Mouse (Mus musculus) forebrain, embryonic 16.5 days (tissue): Measurements from ENCODE around the gene Pcnx3. TPM values are rescaled to one million over a fixed set of nuclear protein-coding genes. Genes with fewer than 3 reads are reported as not detected.
A peak's percentile ranks its signal among the peaks of the same experiment; 100 is the strongest.

Experiments
- ATAC-seq: fragments of 200-750 bp; cut with Nextera tagmentation; 2 replicates; pipeline ENCODE4 v1.8.0; 2017; ENCODE audit warnings: mild to moderate bottlenecking, moderate library complexity
- H3K27ac ChIP-seq: fragments of 300-500 bp; sonication (generic); 2 replicates; pipeline ENCODE4 v1.5.1; 2014; ENCODE audit warnings: low read length, control low read depth
- H3K27me3 ChIP-seq: fragments of 300-500 bp; sonication (generic); replicated peaks from 2 replicates; pipeline ENCODE4 v1.6.1; 2014; ENCODE audit warnings: low read length; ENCODE audit not compliant: control insufficient read depth, insufficient read depth
- H3K36me3 ChIP-seq: fragments of 300-500 bp; sonication (generic); 2 replicates; pipeline ENCODE4 v1.6.1; 2014; ENCODE audit not compliant: control insufficient read depth, insufficient read depth
- H3K4me1 ChIP-seq: fragments of 300-500 bp; sonication (generic); replicated peaks from 2 replicates; pipeline ENCODE4 v1.6.1; 2014; ENCODE audit warnings: low read length; ENCODE audit not compliant: control insufficient read depth, insufficient read depth
- H3K4me2 ChIP-seq: fragments of 300-500 bp; sonication (generic); 2 replicates; pipeline ENCODE4 v1.6.1; 2014; ENCODE audit warnings: mild to moderate bottlenecking, low read length, control low read depth
- H3K4me3 ChIP-seq: fragments of 300-500 bp; sonication (generic); replicated peaks from 2 replicates; pipeline ENCODE4 v1.5.1; 2014; ENCODE audit warnings: mild to moderate bottlenecking, low read length, control low read depth
- H3K9ac ChIP-seq: fragments of 300-500 bp; sonication (generic); replicated peaks from 2 replicates; pipeline ENCODE4 v1.6.1; 2014; ENCODE audit warnings: low read depth, low read length, control low read depth
- H3K9me3 ChIP-seq: fragments of 300-500 bp; sonication (generic); 2 replicates; pipeline ENCODE4 v1.6.1; 2016; ENCODE audit warnings: low read length; ENCODE audit not compliant: control insufficient read depth
- WGBS: fragments of 180-500 bp; shearing (Covaris S2); extraction: QIAGEN DNeasy Blood & Tissue Kit; methylation state at CpG from one replicate; pipeline ENCODE4 v1.1.7; 2014; 5-methylcytosine and 5-hydroxymethylcytosine counted together
- polyA plus RNA-seq: library from polyadenylated mRNA; unstranded; fragments of >200 nt; fragmentation: Nextera tagmentation; extraction: Ambion mirVana; gene quantifications from 2 replicates; pipeline ENCODE4 v1.2.1, GENCODE M21; 2015

Pcnx3 gene
- polyA plus RNA-seq, 1 experiment from 2014 or later = 28.7 TPM

DNA sequence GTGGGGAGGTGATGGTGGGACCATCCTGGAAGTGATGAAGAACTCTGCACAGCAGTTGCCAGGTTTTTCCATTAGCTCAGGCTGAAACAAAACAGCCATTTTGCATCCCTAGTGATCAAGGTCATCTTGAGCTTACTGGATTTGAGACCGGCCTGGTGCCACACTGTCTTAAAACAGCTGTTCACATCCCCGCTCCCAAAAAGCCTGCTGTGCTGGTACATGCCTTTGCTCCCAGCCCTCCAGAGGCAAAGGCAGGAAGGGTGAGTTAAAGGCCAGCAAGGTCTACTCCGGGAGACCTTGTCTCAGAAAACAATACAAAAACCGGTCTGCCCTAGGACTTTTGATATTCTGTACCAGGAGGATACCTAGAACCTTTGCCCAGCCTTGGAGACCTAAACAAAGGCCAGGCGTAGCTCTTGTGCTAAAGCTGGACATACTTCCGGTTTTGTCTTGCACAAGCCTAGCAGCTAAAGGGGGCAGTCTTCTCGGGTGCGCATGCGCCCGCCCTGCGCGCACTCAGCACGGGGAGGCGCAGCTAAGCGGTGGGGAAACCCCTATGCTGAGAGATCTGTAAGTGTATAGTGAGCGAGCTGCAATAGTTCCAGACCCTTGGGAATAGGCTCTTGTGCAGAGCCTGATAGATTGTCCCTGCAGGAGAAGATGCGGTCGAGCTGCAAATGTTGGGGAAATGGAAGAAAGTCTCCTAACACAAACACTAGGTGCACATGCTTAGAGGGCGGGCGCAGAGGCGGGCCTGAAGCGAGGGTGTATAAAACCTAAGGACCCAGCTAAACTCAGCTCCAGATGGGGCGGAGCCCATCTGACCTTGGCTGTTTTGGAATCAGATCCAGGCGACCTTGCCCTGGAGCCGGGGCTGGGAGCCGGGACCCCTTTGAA lies 40.1 kb downstream of the Pcnx3 start:
- no peaks in the 10 kb centered on the region for H3K27me3 ChIP-seq
- no peaks in the 10 kb centered on the region for H3K9me3 ChIP-seq
- peak overlapping the region; percentile 74 for H3K27ac ChIP-seq
- peak overlapping the region; percentile 51 for H3K9ac ChIP-seq
- H3K4me2 ChIP-seq = peak overlapping the region; percentile 73
- H3K4me3 ChIP-seq = peak overlapping the region; percentile 36
- WGBS = 12% methylated on average over 26 of the region's 26 CpGs
- ATAC-seq = peak; percentile 94
- peaks cover 12% of the 10 kb centered on the region for H3K4me1 ChIP-seq
- H3K36me3 ChIP-seq = peaks cover 19% of the 10 kb centered on the region

DNA sequence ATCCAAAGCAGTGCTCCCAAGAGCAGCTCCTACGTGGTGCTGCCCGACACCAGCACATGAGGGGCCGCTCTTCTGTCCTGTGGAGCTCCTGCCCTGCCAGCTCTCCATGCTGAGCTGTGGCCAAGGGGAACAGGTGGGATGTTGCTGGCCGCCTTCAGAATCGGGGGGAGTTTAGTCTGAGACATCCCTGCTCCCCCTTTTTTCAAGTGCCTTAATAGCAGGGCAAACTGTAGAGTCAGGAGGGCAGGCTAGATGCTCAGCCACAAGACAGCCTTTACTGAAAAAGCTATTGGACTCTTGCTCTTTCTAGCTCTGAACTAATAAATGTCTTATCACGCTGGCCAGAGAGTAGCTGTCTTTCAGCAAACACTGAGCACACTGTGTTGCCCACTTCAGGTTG lies 40.9 kb downstream of the Pcnx3 start:
- 95% methylated on average over 6 of the region's 6 CpGs for WGBS
- peaks cover 24% of the 10 kb centered on the region for H3K36me3 ChIP-seq
- no peak overlapping the region; the same call in 1 of the 2 replicates for H3K27ac ChIP-seq

DNA sequence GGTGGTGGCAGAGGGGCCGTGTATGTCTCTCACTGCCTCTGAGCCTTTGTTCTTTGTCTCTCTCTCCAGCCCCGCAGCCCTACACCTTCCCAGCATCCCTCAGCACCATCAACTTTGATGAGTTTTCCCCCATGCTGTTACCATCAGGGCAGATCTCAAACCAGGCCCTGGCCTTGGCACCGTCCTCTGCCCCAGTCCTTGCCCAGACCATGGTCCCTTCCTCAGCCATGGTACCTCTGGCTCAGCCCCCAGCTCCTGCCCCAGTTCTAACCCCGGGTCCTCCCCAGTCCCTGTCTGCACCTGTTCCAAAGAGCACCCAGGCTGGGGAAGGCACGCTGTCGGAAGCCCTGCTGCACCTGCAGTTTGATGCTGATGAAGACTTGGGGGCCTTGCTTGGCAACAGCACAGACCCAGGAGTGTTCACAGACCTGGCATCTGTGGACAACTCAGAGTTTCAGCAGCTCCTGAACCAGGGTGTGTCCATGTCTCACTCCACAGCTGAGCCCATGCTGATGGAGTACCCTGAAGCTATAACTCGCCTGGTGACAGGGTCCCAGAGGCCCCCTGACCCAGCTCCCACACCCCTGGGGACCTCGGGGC lies 41.9 kb downstream of the Pcnx3 start:
- Histone ChIP-seq H3K9ac (no peak overlapping the region), H3K9me3 (no peaks in the 10 kb centered on the region), H3K4me1 (peaks cover 12% of the 10 kb centered on the region), H3K27me3 (no peaks in the 10 kb centered on the region), H3K27ac (no peak overlapping the region), H3K4me2 (no peak overlapping the region), H3K36me3 (peaks cover 31% of the 10 kb centered on the region), H3K4me3 (no peak overlapping the region)
- ATAC-seq = no peak
- WGBS = 90% methylated on average over 8 of the region's 8 CpGs

More for the DNA sequence above, 40.9 kb downstream of the Pcnx3 start:
- Histone ChIP-seq H3K27me3 (no peaks in the 10 kb centered on the region), H3K9me3 (no peaks in the 10 kb centered on the region), H3K4me2 (no peak overlapping the region), H3K4me1 (peaks cover 12% of the 10 kb centered on the region), H3K9ac (no peak overlapping the region), H3K4me3 (no peak overlapping the region)
- ATAC-seq = no peak

DNA sequence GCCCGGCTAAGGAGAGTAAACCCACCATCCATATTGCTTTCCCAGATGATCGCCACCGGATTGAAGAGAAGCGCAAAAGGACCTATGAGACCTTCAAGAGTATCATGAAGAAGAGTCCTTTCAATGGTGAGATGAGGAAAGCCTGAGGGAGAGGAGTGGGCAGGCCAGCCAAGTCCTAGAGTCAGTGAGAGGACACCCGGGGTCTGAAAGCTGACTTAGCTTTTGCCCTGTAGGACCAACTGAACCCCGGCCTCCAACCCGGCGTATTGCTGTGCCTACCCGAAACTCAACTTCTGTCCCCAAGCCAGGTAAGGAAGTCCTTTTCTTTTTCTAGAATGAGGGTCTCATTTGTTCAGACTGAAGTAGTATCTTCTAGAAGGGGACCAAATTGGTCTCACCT lies 43.4 kb downstream of the Pcnx3 start:
- Histone ChIP-seq H3K4me2 (no peak overlapping the region), H3K36me3 (peaks cover 37% of the 10 kb centered on the region), H3K27ac (no peak overlapping the region), H3K27me3 (no peaks in the 10 kb centered on the region), H3K9me3 (no peaks in the 10 kb centered on the region), H3K9ac (no peak overlapping the region), H3K4me3 (no peak overlapping the region), H3K4me1 (peaks cover 12% of the 10 kb centered on the region)
- ATAC-seq = no peak
- 96% methylated on average over 9 of the region's 9 CpGs for WGBS

DNA sequence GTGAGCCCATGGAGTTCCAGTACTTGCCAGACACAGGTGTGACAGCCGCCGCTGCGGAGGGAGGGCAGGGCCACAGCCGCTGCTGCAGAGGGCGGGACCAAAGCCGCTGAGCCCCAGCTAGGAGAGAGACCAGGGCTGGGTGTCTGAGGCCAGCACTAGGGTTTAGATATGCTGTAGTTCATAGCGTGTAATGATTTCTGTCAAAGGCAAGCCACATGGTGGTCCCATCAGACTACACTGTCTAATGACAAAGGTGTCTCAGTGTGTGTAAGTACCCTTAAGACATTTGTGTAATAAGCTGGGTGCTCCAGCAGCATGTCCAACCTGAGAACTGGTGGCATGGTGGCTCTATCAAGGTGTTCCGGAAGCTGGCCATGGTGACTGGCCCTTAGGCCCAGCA lies 47.1 kb downstream of the Pcnx3 start:
- no peak overlapping the region for H3K9ac ChIP-seq
- no peaks in the 10 kb centered on the region for H3K27me3 ChIP-seq
- peaks cover 14% of the 10 kb centered on the region for H3K4me1 ChIP-seq
- no peaks in the 10 kb centered on the region for H3K9me3 ChIP-seq
- no peak overlapping the region for H3K4me2 ChIP-seq
- H3K36me3 ChIP-seq = peaks cover 29% of the 10 kb centered on the region
- 92% methylated on average over 8 of the region's 8 CpGs for WGBS
- no peak overlapping the region for H3K4me3 ChIP-seq
- H3K27ac ChIP-seq = no peak overlapping the region
- ATAC-seq = no peak

DNA sequence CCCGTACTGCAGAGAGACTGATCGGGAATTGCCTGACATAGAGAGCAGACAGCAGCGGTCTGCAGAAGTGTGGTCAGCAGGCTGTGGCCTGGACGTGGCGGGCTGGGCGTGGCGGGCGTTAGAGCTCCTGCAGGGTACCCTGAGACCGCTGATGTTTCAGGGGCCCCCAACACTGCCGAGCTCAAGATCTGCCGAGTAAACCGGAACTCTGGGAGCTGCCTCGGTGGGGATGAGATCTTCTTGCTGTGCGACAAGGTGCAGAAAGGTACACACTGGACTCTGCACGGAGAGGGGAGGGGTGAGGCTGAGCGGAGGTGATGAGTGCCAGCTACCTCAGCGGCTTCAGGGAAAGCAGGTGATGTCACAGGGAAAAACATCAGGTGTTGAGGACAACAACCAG lies 47.7 kb downstream of the Pcnx3 start:
- Histone ChIP-seq H3K9ac (no peak overlapping the region), H3K27me3 (no peaks in the 10 kb centered on the region), H3K4me3 (no peak overlapping the region), H3K4me2 (no peak overlapping the region), H3K4me1 (peaks cover 17% of the 10 kb centered on the region), H3K27ac (no peak overlapping the region), H3K36me3 (peaks cover 29% of the 10 kb centered on the region), H3K9me3 (no peaks in the 10 kb centered on the region)
- WGBS = 92% methylated on average over 17 of the region's 17 CpGs
- no peak for ATAC-seq

DNA sequence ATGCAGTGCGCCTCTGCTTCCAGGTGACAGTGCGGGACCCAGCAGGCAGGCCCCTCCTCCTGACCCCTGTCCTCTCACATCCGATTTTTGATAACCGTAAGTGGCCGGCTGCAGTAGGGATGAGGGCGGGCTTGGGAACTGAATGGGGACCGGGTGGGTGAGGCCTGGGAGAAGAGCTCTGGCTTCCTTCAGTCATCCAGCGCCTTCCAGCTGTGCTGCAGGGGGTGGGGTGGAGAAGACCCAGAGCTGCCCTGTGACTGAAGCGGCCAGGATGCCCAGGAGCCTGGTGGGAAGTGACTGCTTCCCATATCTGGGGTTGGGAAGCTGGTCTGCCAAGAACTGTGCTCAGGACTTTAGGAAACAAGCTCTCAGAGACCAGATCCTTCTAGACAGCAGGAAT lies 48.4 kb downstream of the Pcnx3 start:
- no peak overlapping the region for H3K4me3 ChIP-seq
- WGBS = 82% methylated on average over 9 of the region's 9 CpGs
- H3K36me3 ChIP-seq = peaks cover 22% of the 10 kb centered on the region

DNA sequence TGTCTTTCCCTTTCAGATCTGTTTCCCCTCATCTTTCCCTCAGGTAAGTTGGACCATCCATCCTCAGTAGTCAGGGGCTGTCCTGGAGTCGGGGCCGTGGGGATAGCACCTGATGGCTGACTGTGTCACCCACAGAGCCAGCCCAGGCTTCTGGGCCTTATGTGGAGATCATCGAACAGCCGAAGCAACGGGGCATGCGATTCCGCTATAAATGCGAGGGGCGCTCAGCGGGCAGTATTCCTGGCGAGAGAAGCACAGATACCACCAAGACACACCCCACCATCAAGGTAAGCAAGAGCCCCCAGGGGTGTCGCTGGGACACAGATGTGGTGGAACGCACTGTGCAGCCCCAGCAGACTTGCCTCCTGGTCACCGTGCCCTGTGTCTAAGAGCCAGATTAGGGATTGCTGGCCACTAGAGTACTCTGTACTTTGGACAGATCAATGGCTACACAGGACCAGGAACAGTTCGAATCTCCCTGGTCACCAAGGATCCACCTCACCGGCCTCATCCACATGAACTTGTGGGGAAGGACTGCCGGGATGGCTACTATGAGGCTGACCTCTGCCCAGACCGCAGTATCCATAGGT lies 50.2 kb downstream of the Pcnx3 start:
- Histone ChIP-seq H3K27ac (no peak overlapping the region), H3K36me3 (peaks cover 17% of the 10 kb centered on the region), H3K9me3 (no peaks in the 10 kb centered on the region), H3K4me1 (peaks cover 17% of the 10 kb centered on the region), H3K9ac (peak overlapping the region; percentile 94), H3K4me2 (peak overlapping the region; percentile 61), H3K4me3 (peak overlapping the region; percentile 77), H3K27me3 (no peaks in the 10 kb centered on the region)
- no peak for ATAC-seq
- 89% methylated on average over 18 of the region's 18 CpGs for WGBS

More for the DNA sequence above, 48.4 kb downstream of the Pcnx3 start:
- Histone ChIP-seq H3K4me1 (peaks cover 17% of the 10 kb centered on the region), H3K4me2 (no peak overlapping the region), H3K27ac (no peak overlapping the region), H3K27me3 (no peaks in the 10 kb centered on the region), H3K9ac (no peak overlapping the region), H3K9me3 (no peaks in the 10 kb centered on the region)
- no peak for ATAC-seq
